Mouse (Mus musculus) forebrain, embryonic 11.5 days (tissue): ENCODE measurements at regions not wholly inside any gene's neighbourhood (a gene's known extent, or its start where the extent isn't known, plus 50 kb on each side); places are given as distances from the start of the nearest gene placed in this dataset.

Experiments
- ATAC-seq: fragments of 200-750 bp; cut with Nextera tagmentation; replicated peaks from 2 replicates; pipeline ENCODE4 v1.8.0; 2017; ENCODE audit warnings: moderate TSS enrichment; ENCODE audit not compliant: low FRiP score
- DNase-seq: peaks from one replicate; pipeline ENCODE4 v3.0.0-alpha.2; 2017; ENCODE audit warnings: low spot score
- H3K27ac ChIP-seq: fragments of 300-500 bp; sonication (generic); 2 replicates; pipeline ENCODE4 v1.5.1; 2014; ENCODE audit warnings: low read depth, low read length
- H3K27me3 ChIP-seq: fragments of 300-500 bp; sonication (generic); 2 replicates; pipeline ENCODE4 v1.6.1; 2014; ENCODE audit warnings: mild to moderate bottlenecking, low read length, mixed read lengths; ENCODE audit not compliant: control insufficient read depth, insufficient read depth
- H3K36me3 ChIP-seq: fragments of 300-500 bp; sonication (generic); 2 replicates; pipeline ENCODE4 v1.6.1; 2014; ENCODE audit warnings: mild to moderate bottlenecking, low read length, moderate library complexity, mixed read lengths; ENCODE audit not compliant: control insufficient read depth, insufficient read depth
- H3K4me1 ChIP-seq: fragments of 300-500 bp; sonication (generic); replicated peaks from 2 replicates; pipeline ENCODE4 v1.6.1; 2014; ENCODE audit warnings: low read length, mixed read lengths; ENCODE audit not compliant: control insufficient read depth, insufficient read depth
- H3K4me2 ChIP-seq: fragments of 300-500 bp; sonication (generic); 2 replicates; pipeline ENCODE4 v1.6.1; 2014; ENCODE audit warnings: low read depth, mild to moderate bottlenecking, low read length, moderate library complexity, mixed read lengths; ENCODE audit not compliant: severe bottlenecking
- H3K4me3 ChIP-seq: fragments of 300-500 bp; sonication (generic); 2 replicates; pipeline ENCODE4 v1.5.1; 2014; ENCODE audit warnings: low read depth, low read length
- H3K9ac ChIP-seq: fragments of 300-500 bp; sonication (generic); 2 replicates; pipeline ENCODE4 v1.6.1; 2014; ENCODE audit warnings: low read length
- H3K9me3 ChIP-seq: fragments of 300-500 bp; sonication (generic); 2 replicates; pipeline ENCODE4 v1.6.1; 2016; ENCODE audit warnings: low read length, mixed read lengths; ENCODE audit not compliant: control insufficient read depth
- WGBS: fragments of 180-500 bp; shearing (Covaris S2); extraction: QIAGEN DNeasy Blood & Tissue Kit; methylation state at CpG from one replicate; pipeline ENCODE4 v1.1.7; 2014; 5-methylcytosine and 5-hydroxymethylcytosine counted together

- no peak overlapping the region for H3K4me3 ChIP-seq
- H3K4me2 ChIP-seq = no peak overlapping the region
- H3K4me1 ChIP-seq = no peaks in the 10 kb centered on the region
- H3K9me3 ChIP-seq = no peaks in the 10 kb centered on the region
- no peak overlapping the region for H3K27ac ChIP-seq
- ATAC-seq = no peak
- H3K27me3 ChIP-seq = no peaks in the 10 kb centered on the region
- H3K36me3 ChIP-seq = no peaks in the 10 kb centered on the region
- no peak for DNase-seq
- no peak overlapping the region for H3K9ac ChIP-seq
- 86% methylated on average over 2 of the region's 2 CpGs for WGBS
These were observed 466.4 kb upstream of the Pbx1 start for GRCm38 (mm10) chr1:168898483-168898882.

- 81% methylated on average over 3 of the region's 3 CpGs for WGBS
- H3K9me3 ChIP-seq = no peaks in the 10 kb centered on the region
These were observed 429.5 kb upstream of the Pbx1 start for GRCm38 (mm10) chr1:168861577-168861976.

GRCm38 (mm10) chr1:168823184-168823583 is 391.1 kb upstream of the Pbx1 start:
- WGBS = 91% methylated on average over 3 of the region's 3 CpGs
- no peak for ATAC-seq

More at GRCm38 (mm10) chr1:168861577-168861976, 429.5 kb upstream of the Pbx1 start:
- ATAC-seq (no peak), DNase-seq (no peak)
- Histone ChIP-seq H3K4me1 (no peaks in the 10 kb centered on the region), H3K27me3 (no peaks in the 10 kb centered on the region), H3K36me3 (no peaks in the 10 kb centered on the region), H3K4me3 (no peak overlapping the region), H3K9ac (no peak overlapping the region), H3K27ac (no peak overlapping the region), H3K4me2 (no peak overlapping the region)

GRCm38 (mm10) chr1:168818381-168818780 is 386.3 kb upstream of the Pbx1 start:
- no peaks in the 10 kb centered on the region for H3K27me3 ChIP-seq
- no peak overlapping the region for H3K27ac ChIP-seq
- no peak overlapping the region for H3K4me2 ChIP-seq
- DNase-seq = no peak
- no peaks in the 10 kb centered on the region for H3K9me3 ChIP-seq
- no peak for ATAC-seq
- no peaks in the 10 kb centered on the region for H3K4me1 ChIP-seq
- H3K9ac ChIP-seq = no peak overlapping the region
- no peaks in the 10 kb centered on the region for H3K36me3 ChIP-seq
- 89% methylated on average over 5 of the region's 5 CpGs for WGBS
- H3K4me3 ChIP-seq = no peak overlapping the region

More at GRCm38 (mm10) chr1:168823184-168823583, 391.1 kb upstream of the Pbx1 start:
- Histone ChIP-seq H3K27me3 (no peaks in the 10 kb centered on the region), H3K4me3 (no peak overlapping the region), H3K4me1 (no peaks in the 10 kb centered on the region), H3K27ac (no peak overlapping the region), H3K9ac (no peak overlapping the region), H3K4me2 (no peak overlapping the region), H3K9me3 (no peaks in the 10 kb centered on the region), H3K36me3 (no peaks in the 10 kb centered on the region)
- no peak for DNase-seq

- H3K27ac ChIP-seq = no peak overlapping the region
- ATAC-seq (no peak), DNase-seq (no peak)
- no peaks in the 10 kb centered on the region for H3K36me3 ChIP-seq
- H3K9ac ChIP-seq = no peak overlapping the region
- H3K4me1 ChIP-seq = no peaks in the 10 kb centered on the region
- WGBS = 52% methylated on average over 3 of the region's 3 CpGs
- H3K27me3 ChIP-seq = no peaks in the 10 kb centered on the region
- H3K9me3 ChIP-seq = no peaks in the 10 kb centered on the region
- no peak overlapping the region for H3K4me2 ChIP-seq
- no peak overlapping the region for H3K4me3 ChIP-seq
These were observed 375.0 kb upstream of the Pbx1 start for GRCm38 (mm10) chr1:168807084-168807483.

- Histone ChIP-seq H3K36me3 (no peaks in the 10 kb centered on the region), H3K27ac (no peak overlapping the region), H3K4me3 (no peak overlapping the region), H3K27me3 (no peaks in the 10 kb centered on the region), H3K4me2 (no peak overlapping the region), H3K4me1 (no peaks in the 10 kb centered on the region), H3K9me3 (no peaks in the 10 kb centered on the region), H3K9ac (no peak overlapping the region)
- ATAC-seq (no peak), DNase-seq (no peak)
- WGBS = 65% methylated on average over 3 of the region's 3 CpGs
These were observed 373.4 kb upstream of the Pbx1 start for GRCm38 (mm10) chr1:168805442-168805841.

- Histone ChIP-seq H3K4me2 (no peak overlapping the region), H3K36me3 (no peaks in the 10 kb centered on the region), H3K9ac (no peak overlapping the region), H3K4me1 (no peaks in the 10 kb centered on the region), H3K27me3 (no peaks in the 10 kb centered on the region), H3K9me3 (no peaks in the 10 kb centered on the region), H3K4me3 (no peak overlapping the region), H3K27ac (no peak overlapping the region)
- ATAC-seq (no peak), DNase-seq (no peak)
- 87% methylated on average over 1 of the region's 1 CpGs for WGBS
These were observed 369.0 kb upstream of the Pbx1 start for GRCm38 (mm10) chr1:168801046-168801445.

GRCm38 (mm10) chr1:168786731-168787130 is 354.7 kb upstream of the Pbx1 start:
- no peaks in the 10 kb centered on the region for H3K9me3 ChIP-seq
- H3K27me3 ChIP-seq = no peaks in the 10 kb centered on the region
- DNase-seq = no peak
- ATAC-seq = no peak
- H3K27ac ChIP-seq = no peak overlapping the region
- no peaks in the 10 kb centered on the region for H3K4me1 ChIP-seq
- H3K4me2 ChIP-seq = no peak overlapping the region
- H3K9ac ChIP-seq = no peak overlapping the region
- WGBS = 51% methylated on average over 3 of the region's 3 CpGs
- no peak overlapping the region for H3K4me3 ChIP-seq
- H3K36me3 ChIP-seq = no peaks in the 10 kb centered on the region

- Histone ChIP-seq H3K4me1 (no peaks in the 10 kb centered on the region), H3K9ac (no peak overlapping the region), H3K27me3 (no peaks in the 10 kb centered on the region), H3K9me3 (no peaks in the 10 kb centered on the region), H3K4me3 (no peak overlapping the region), H3K36me3 (no peaks in the 10 kb centered on the region), H3K4me2 (no peak overlapping the region), H3K27ac (no peak overlapping the region)
- ATAC-seq (no peak), DNase-seq (no peak)
These were observed 351.8 kb upstream of the Pbx1 start for GRCm38 (mm10) chr1:168783851-168784250.
